Mouse (Mus musculus) brain, adult 2 months (tissue): ENCODE measurements around the gene St6galnac5.

Experiments used
- DNase-seq: peaks from one replicate; pipeline ENCODE4 v3.0.0; 2011; ENCODE audit warnings: low read depth, low spot score

The St6galnac5 gene

GRCm38 (mm10) chr3:152950914-152951313 lies 31.1 kb downstream of the St6galnac5 start:
- no peak for DNase-seq

GRCm38 (mm10) chr3:152950299-152950698 lies 31.7 kb downstream of the St6galnac5 start:
- no peak for DNase-seq

DNA sequence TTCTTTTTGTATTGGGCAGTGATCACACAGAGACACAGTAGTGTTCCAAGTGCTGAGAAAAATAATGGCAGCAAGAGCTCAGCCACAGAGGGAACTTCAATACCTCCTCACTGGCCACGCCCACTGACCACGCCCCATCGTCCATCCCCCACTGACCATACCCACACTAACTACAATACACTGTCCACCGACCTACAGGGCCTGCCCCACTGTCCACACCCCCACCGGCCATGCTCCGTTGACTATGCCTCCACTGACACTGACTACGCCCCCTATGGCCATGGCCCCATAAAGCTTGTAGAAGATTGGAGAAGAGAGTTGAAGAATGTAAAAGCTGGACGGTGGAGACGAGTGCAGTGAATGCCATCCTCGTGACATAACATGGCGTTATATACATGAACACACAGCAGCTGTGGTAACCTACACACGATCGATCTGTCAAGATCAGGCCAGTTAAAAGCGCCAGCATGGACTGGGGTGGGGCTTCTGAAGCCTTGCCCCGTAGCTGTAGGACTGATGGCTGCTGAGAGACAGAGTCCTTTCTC lies 32.7 kb downstream of the St6galnac5 start:
- no peak for DNase-seq

GRCm38 (mm10) chr3:152948556-152948955 lies 33.5 kb downstream of the St6galnac5 start:
- no peak for DNase-seq

DNA sequence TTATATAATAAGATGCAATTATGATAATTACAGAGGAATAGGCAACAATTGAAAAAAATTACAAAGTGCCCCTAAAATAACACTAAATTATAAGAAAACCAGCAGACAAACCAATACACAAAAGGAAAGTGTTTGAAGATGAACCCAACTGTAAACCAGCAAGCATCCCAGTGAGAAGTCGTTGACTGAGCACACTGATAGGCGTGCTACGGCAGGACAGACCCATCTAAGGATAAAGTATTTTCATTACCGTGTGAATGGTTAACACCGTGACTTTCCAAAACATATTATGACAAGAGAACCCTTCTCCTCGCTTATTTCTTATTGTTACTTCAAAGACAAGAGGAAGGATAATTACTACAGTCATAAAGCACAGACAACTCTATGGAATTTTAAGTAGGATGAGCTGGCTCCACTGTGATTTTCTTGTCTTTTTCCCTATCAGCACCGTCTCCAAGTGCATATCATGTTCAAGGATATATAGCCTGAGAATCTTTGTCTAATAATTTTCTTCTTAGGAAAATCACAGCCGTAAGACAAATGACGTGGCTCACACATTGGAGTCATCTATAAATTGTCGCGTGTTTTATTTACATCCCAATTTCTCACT lies 34.9 kb downstream of the St6galnac5 start:
- no peak for DNase-seq

DNA sequence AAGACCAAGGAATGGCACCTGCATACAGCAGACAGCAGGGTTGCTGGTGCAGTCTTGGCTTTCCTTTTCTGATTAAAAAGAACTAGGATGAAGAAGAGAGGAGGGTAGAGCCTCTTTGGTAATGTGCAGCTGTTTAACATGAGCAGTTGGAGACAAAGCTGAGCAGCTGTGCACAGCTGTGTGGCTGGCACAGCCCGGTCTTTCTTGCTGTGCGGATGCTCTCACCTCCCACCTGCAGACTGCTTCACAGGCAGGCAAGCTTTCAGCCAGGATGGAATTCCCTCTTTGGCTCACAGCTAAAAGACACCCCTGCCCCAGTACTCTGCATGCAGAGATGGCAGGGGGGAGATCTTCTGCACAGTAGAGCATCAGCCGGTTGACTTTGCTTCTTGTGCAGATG lies 37.3 kb downstream of the St6galnac5 start:
- DNase-seq = peak; percentile 52

- DNase-seq = no peak
Measured at GRCm38 (mm10) chr3:152942985-152943384, 39.1 kb downstream of the St6galnac5 start.

- no peak for DNase-seq
Measured at GRCm38 (mm10) chr3:152941671-152942070, 40.4 kb downstream of the St6galnac5 start.

GRCm38 (mm10) chr3:152936313-152936712 lies 45.7 kb downstream of the St6galnac5 start:
- DNase-seq = no peak

GRCm38 (mm10) chr3:152933737-152934136 lies 48.3 kb downstream of the St6galnac5 start:
- DNase-seq = no peak

DNA sequence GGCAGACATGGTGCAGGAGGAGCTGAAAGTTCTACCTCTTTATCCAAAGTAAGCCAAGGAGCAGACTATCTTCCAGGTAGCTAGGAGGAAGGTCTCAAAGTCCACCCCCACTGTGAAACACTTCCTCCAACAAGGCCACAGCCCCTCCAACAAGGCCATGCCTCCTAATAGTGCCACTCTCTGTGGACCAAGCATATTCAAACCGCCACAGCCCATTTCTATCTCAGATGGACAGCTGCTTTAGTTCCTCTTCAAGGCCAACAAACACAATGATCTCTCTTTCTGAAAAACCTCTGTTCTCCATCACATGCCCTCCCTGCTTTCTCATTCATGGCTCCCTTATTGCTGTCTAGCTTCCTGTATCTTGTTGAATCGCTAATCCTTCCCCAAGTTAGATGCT lies 49.5 kb downstream of the St6galnac5 start:
- DNase-seq = no peak

GRCm38 (mm10) chr3:152932096-152932495 lies 50.0 kb downstream of the St6galnac5 start:
- DNase-seq = no peak

- DNase-seq = no peak
Measured at GRCm38 (mm10) chr3:152931354-152931753, 50.7 kb downstream of the St6galnac5 start.

DNA sequence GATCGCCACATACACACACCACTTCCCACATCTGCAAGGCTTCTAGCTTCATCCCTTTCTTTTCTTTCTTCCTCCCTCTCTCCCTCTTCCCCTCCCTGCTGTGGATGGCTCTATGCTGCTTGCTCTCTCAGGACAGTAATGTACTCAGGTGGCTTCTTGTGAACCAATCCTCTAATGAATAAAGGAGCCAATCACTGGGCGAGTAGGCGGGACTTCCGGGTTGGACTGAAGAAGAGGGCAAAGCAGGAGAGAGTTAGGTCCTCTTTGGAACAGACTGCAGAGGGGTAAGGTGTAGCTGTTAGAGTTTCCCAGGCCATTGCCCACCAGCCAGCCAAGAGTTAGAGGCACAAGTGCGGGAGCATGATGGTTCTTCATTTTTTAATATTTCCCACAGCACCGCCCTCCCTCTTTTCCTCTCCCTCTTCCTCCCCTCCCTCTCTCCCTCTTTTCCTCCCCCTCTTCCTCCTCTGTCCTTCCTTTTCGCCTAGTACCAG lies 52.2 kb downstream of the St6galnac5 start:
- no peak for DNase-seq

DNA sequence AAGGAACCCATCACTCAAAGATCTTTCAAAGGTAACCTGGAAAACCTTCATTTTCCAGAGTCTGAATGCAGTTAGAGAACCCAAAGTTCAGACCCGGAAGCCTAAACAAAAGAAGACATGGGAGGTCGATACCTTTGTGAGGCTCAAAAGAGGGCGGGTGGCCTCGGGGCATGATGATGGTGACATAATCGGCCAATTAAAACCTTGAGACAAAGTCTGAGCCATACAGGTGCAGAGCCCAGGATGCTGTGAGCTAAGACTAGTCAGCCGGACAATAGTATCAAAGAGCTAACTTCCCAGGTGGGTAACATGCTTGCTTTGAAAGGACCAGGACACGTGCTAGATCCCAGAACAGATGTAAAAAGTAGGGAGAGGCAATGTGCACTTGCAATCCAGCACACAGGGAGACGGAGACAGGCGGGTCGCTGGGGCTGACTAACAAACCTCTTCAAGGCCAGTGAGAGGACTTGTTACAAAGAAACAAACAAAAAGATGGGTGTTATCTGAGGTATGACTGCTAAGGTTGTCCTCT lies 52.7 kb downstream of the St6galnac5 start:
- no peak for DNase-seq

DNA sequence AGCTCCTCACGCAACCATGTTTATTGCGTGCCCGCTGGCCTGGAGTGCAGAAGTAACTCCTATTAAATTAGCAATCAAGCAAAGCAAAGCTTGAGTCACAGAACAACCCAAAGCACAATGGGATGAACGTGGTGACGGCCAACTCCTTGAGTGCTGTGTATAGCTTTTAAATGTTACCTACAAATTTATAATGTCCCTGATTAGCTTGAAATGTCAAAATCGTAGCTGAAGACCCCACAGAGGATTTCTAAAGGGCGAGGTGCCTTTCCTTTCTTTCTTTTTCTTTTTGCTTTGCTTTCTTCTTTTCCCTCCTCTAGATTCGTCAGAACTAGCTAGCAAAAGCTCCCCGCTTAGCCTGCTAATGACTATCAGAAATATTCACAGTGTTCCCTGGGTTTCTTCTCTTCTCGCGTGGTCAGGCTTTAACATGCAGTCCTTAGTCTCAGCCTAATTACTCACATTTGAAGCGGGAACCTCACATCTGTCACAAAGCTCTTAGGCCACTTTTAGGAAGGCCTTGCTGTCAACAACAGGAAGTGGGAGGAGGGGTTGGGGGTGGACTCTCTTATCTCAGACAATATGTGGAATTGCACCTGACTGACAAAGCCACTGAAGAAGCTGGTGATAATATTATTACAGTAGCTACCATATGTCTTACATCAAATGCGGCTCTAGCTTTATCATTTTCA lies 53.6 kb downstream of the St6galnac5 start:
- DNase-seq = peak; percentile 35

- DNase-seq = no peak
Measured at GRCm38 (mm10) chr3:152926166-152926565, 55.9 kb downstream of the St6galnac5 start.

GRCm38 (mm10) chr3:152925364-152925763 lies 56.7 kb downstream of the St6galnac5 start:
- no peak for DNase-seq

GRCm38 (mm10) chr3:152923530-152923929 lies 58.5 kb downstream of the St6galnac5 start:
- DNase-seq = no peak

DNA sequence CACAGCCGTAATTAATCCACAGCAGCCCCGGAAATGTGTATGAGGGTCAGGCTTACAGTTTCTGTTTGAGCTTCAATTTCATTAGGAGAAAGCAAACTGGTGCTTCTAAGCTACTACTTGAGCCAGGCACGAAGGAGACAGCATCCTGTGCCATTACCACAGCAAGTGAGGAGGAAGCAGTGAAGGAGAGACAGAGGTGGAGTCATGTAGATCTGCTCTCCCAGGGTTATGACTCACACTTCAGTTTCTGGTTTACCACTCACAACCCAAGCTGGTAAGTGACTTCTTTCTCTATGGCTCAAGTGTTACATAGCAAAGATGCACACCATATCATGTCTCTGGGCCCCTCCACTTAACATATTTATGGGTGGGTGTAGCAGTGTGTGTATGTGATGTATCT lies 61.7 kb downstream of the St6galnac5 start:
- peak; percentile 82 for DNase-seq

DNA sequence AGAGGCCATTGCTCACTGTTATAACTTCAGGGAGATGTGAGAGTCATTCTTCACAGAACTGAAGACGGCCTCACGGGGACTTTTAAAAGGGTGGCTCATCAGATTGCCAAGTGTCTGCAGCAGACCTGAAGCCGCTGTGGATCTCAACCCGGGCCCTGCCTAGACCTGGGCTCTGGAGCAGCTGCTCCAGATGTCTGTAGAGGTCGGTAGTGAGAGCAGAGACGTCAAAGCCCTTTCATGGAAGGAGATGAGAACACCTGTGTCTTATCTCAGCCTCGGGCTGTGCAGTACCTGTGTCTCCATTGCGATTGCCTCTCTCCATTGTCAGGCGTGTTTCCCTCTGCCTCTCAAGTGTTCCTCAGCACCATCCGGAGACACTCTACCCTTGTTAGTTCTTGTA lies 62.9 kb downstream of the St6galnac5 start:
- no peak for DNase-seq

DNA sequence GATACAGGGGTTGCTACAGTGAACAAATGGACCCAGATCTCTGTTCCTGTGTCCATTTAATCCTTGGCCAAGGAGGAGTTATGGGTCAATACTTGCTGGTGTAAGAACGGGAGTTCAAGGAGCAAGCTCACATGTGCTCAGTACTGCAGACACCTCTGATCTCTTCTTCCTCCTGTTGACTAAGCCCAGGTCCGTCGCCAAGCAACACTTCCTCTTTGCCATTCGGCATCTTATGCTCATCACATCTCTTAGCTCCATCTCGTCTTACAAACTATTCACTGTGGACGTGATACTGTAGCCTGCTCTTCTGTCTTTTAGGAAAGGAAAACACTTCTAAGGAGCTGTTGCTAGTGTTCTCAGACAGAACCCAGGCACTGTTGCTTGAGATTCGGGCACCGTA lies 64.5 kb downstream of the St6galnac5 start:
- DNase-seq = no peak

DNA sequence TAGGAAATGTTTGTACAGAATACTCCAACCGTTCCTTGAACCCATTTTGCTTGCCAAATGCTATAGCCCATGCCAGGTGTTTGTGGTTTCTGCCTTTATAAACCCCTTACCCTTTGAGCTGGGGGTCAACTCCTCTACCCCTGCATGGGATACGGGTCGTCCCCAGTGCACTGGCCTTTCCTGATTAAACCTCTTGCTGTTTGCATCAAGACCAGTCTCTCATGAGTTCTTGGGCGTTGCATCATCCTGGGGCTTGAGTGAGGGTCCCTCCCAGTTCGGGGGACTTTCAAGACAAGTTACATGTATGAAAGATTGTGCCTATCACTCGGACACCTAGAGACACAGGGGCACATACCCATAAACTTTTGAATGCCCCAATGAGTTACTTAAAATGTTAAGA lies 67.7 kb downstream of the St6galnac5 start:
- DNase-seq = no peak
